Mouse (Mus musculus): ENCODE measurements around the gene Vmn2r9.
"Not testable (repeated sequence)": the region's sequence is repeated elsewhere in the genome, so short reads cannot be mapped to it uniquely, and the experiment has no call there.

The Vmn2r9 gene

GRCm38 (mm10) chr5:108852501-108852900 is at the start of gene Vmn2r9:
TSS of gene Vmn2r9 (minus strand) at chr5:108852601.
- not testable (repeated sequence) for DNase-seq (ENCODE audit: extremely low spot score, low spot score)

- peak; percentile 38 for DNase-seq (ENCODE audit: extremely low spot score, low spot score)
These were observed 14.3 kb upstream of the Vmn2r9 start for GRCm38 (mm10) chr5:108866746-108867145.

GRCm38 (mm10) chr5:108849466-108849865 is 2.9 kb downstream of the Vmn2r9 start:
- DNase-seq (ENCODE audit: extremely low spot score, low spot score): no peak

GRCm38 (mm10) chr5:108836156-108836555 is 16.2 kb downstream of the Vmn2r9 start:
- DNase-seq (ENCODE audit: extremely low spot score, low spot score): no peak

GRCm38 (mm10) chr5:108823276-108823675 is 29.1 kb downstream of the Vmn2r9 start:
- DNase-seq (ENCODE audit: extremely low spot score, low spot score): no peak

GRCm38 (mm10) chr5:108808750-108809149 is 43.7 kb downstream of the Vmn2r9 start, which contains the start of gene Vmn2r8:
TSS of gene Vmn2r8 (minus strand) at chr5:108808850.
- not testable (repeated sequence) for DNase-seq (ENCODE audit: extremely low spot score, low spot score)

- DNase-seq (ENCODE audit: extremely low spot score, low spot score): no peak
These were observed 48.8 kb downstream of the Vmn2r9 start for GRCm38 (mm10) chr5:108803646-108804045.

- DNase-seq (ENCODE audit: extremely low spot score, low spot score): not testable (repeated sequence)
These were observed 57.1 kb downstream of the Vmn2r9 start, which contains the start of gene Tmed11 for GRCm38 (mm10) chr5:108795263-108795662. TSS of gene Tmed11 (minus strand) at chr5:108795363.

- peak; percentile 20 for DNase-seq (ENCODE audit: extremely low spot score, low spot score)
These were observed 62.0 kb downstream of the Vmn2r9 start for GRCm38 (mm10) chr5:108790385-108790784.

All from neural tube, embryonic 10.5 days (tissue).